Mouse (Mus musculus) 3T3-L1 (cell line): ENCODE data around the gene Sos1.
"Not testable (repeated sequence)": the region's sequence is repeated elsewhere in the genome, so short reads cannot be mapped to it uniquely, and the experiment has no call there.

Experiments
- DNase-seq: peaks from one replicate; pipeline ENCODE4 v3.0.0-alpha.2; 2015; ENCODE audit warnings: low read depth, low spot score

The Sos1 gene

DNA sequence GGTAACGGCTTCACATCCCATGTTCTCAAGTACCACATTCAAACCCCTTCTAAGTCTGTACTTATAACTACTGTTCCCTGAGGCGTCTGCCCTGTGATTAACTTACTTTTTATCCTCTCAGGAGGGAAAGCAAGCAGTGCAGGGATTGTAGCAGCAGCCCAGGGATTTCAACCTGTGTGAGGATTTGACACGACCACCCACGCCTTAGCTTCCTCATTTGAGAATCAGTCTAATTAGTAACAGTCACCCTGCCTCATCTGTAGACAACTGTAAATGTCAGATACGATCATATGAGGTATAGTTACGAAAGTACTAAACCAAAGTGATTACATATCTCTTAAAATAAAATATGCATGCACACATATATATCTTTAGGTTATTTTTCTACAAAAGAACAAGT, 15.9 kb upstream of the Sos1 start:
- DNase-seq = no peak

DNA sequence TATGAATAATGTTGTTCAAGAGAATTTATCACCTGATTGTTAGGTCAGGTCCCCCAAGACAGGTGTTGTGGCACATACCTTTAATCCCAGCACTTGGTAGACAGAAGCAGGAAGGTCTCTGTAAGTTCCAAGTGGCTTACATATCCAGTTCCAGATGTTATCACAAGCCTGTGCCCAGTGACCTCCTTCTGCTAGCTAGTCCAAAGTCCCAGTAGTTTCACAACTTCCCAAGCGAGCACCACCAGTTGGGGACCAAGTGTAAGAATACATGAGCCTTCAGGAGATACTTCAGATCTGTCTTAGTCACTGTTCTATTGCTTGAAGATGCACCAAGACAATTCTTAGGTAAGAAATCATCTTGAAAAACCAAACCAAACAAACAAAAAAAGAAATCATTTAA, 13.6 kb upstream of the Sos1 start:
- no peak for DNase-seq

DNA sequence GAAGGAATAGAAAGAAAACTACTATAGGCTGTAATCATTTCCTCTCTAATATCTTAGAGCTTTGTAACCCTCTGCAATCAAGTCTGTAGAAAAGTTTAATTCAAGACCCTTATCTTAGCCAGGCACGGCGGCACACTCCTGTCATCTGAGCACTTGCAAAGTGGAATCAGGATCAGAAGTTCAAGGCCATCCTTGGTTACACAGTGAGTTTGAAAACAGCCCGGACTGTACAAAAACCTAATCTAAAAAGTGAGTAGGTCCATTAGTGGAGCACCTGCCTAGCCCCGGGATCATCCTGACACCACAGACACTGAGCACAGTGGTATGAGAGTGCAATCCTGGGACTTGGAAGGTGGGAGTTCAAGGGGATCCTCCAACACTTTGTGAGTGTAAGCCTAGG, 12.6 kb upstream of the Sos1 start:
- DNase-seq = no peak

DNA sequence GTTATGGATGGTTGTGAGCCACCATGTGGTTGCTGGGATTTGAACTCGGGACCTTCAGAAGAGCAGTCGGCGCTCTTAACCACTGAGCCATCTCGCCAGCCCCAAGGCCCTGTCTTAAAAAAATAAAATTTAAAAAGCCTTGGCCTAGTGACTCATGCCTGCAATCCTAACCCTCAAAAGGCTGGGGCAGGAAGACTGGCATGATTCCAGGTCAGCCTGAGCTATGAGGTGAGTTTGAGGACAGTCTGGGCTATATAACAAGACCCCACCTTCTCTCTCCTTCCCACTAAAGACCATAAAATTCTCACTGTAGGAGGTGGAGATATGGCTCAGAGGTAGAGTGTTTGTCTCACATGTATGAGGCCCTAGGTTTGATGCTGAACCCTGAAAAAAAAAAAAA, 12.0 kb upstream of the Sos1 start:
- DNase-seq = peak; percentile 73

DNA sequence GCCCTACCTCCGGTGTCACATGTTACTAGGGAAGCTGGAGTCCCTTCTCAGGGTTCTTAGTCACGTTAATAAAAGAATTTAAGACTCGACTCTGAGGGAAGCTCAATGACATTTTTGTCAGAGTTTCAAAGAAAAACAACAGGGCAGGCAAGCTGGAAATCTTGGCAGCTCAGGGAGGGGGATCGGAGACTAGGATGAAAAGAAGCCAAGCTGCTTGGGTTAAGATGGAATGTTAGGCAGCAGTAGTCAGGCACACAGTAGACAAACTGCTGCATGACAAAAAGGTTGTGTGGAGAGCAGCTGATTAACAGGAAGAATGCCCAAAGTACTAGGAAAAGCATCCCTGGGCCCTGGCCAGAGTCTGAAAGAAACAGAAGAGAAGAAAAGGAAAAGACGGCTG, 9.9 kb upstream of the Sos1 start:
- peak; percentile 58 for DNase-seq

DNA sequence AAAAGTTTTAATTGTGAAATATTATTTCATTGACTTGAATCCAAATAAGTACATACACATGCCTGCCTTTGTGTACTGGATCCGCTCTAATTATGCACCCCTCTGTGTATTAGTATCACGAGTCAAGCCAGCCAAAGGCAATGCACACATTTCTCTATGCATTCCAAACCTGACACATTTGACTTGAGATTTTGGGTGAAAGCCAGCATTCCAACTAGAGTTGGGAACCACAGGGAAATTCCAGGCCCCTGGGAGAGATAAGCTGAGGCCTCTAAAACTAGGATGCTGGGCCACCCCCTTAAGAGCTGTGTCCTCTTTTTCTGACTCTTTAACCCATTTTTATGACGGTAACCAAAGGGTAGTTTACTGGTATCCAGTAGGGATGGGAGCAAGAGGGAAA, 8.7 kb upstream of the Sos1 start:
- DNase-seq = peak; percentile 79

DNA sequence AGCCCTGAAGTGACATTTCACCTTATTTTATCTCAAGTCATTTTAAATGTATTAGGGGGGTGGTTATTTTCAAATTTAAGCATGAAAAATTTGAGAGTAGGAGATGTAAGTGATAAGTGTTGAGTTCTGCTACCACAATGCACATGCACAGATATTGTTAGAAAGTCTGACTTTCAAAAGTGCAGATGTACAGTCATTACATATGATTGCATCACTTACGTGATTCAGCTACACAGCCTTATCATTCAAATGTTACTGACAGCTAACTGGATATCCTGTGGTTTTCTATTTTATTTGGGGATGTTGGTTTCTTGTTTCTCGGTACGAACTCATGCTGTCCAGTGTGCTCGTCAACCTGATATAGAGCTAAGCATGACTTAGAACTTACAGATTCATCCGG, 4.9 kb upstream of the Sos1 start:
- peak; percentile 59 for DNase-seq

DNA sequence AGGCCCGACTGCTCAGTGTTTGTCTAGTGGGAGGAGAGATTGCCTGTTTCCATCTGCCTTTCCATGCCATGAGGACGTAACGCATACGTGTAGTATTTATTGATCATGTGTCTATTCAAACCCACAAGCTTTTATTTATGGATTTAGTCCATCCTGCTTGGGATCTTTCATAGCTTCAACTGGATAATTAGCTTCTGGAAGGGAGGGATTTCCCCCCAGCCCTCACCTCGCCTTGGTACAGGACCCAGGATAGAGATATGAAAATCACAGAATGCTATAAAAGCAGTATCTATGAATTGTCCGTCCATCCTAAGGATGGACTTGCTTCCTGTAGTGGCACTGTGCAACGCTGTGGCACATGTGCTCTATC, 587 bp upstream of the Sos1 start:
- no peak for DNase-seq

DNA sequence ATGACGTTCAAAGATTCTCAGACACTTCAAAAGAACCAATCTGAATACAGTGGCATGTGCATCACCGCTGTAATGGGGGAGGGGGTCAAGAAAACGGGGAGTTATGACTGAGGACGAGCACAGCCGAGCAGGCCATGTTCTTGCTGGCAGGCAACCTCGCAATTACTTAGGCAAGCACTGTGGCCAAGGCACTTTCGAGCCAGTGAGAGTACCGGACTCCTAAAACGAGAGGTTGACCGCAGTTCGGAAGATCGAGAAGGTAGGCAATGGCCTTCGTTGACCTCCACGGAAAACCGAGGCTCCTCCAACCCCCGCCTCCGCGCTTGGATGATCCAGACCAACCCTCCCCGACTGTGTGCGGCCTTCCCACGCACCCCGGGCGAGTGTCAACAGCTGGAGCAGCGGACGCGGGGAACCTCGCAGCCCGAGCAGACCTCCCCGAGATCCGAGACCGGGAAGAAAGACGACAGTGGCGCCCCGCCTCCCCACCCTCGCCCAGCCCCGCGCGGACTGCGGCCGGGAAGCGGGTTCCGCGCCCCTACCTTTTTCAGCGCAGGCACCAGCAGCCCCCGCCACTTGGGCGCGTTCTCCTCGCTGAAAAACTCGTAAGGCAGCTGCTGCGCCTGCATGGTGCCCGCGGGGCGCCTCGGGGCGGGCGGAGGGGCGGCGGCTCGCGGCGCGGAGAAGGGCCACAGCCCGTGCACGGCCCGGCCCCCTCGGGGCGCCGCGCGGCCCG, 790 bp downstream of the Sos1 start:
- peak; percentile 63 for DNase-seq

DNA sequence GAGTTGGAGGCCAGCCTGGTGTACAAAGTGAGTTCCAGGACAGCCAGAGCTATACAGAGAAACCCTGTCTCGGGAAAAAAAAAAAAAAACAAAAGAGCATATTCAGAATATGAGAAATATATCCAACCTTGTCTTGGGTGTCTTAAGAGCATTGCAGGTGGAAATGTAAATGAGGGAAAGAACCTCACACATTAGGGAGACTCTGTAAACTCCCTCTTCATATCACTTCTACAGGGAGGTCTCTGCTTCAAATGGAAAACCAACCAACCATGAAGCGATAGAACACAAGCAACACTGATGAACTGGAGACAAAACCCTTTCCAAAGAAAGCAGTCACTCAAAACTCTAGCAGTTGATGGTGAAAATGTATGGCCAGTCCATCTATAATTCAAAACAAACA, 2.6 kb downstream of the Sos1 start:
- DNase-seq = no peak

DNA sequence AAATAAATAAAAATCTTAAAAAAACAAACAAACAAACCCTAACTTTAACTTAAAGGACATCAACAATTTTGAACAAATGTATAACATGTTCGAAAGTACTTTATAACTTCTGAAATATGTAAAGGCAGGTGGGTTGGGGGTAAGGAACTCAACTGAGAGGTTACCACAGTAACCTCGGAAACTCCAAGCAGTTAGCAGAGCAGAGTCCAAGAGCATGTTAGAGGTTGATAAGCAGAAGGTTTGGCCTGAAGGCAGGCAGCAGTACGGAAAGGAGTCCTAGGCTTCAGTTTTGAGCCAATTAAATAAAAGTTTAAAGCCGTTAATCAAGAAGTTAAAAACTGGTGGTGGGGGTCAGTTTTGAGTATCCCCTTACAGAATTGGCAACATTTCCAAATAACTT, 3.8 kb downstream of the Sos1 start:
- no peak for DNase-seq

DNA sequence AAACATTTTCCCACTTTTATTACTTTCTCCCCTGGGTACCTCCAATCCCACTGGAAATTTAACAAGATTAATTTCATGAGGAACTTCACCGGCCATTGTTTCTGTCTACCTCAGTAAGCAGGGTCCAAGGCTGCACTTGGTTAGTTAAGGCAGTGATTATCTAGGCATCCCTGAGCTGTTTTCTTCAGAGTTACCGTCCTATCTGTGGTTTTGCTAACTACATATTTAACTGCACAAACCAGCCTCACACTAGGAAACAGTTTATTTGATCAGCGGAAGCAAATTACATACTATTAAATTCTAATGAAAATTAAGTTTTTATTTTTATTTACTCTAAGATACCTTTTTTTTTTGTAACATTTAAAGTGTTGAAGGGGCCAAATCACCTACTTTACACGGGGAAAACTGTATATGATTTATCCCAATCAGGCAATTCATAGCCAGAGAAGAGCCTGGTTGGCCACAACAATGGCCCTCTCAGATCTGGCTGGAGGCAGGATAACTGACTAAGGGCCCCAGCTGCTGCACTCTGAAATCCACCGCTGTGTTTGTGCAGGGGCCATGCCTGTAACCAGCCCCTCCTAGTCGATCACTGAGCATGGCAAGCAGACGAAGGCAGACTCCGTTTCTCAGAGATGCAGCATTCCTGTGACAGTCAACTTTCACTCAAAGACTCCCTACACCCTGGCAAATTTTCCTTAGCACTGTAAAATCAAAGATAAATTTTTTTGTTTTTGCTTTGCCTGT, 9.0 kb downstream of the Sos1 start:
- no peak for DNase-seq

DNA sequence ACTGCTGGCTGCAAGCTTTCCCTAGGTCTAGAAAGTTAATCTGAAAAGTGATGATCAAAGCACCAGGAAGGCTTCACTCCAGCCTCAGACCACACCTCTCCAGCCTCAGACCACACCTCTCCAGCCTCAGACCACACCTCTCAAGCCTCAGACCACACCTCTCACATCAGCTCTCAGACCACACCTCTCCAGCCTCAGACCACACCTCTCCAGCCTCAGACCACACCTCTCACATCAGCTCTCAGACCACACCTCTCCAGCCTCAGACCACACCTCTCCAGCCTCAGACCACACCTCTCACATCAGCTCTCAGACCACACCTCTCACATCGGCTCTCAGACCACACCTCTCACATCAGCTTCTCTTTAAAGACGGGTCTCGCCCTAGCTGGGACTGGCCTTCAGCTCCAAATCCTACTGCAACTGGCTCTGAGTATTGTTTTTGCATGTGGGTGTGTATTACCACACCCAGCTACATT, 11.8 kb downstream of the Sos1 start:
- DNase-seq = not testable (repeated sequence)

DNA sequence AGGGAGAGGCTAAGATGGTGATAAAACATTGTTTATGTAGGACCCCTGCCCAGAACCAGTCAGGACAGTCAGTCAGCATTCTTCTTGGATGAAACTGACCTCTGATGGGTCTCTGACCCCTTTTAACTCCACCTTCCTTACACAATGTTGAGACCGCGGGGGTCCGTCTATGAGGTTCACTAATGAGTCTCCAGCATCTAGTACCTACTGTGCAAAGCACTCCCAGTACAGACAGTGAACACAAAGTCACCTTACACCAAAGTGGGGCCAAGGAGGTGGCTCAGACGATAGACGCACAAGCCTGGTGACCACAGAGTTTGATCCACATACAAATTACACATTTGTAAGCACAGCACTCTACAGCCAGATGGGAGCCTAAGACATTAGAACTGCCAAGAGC, 20.0 kb downstream of the Sos1 start:
- no peak for DNase-seq

DNA sequence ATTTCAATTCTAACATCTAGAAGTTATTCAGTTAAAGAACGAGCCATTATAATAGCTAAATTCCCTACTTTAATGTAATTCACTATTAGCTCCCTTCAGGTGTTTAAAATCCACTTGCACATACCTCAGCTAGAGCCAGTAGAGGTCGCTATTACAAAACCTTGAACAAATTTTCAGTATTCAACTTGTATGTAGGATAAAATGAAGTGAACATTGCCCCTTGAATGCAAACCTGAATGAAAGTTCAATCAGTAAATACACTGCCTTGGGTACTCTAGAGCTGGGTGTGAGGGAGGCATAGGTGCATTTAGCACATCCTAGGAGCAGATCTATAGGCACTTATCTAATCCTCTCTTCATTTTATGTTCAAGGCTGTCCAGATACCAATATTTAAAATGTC, 24.6 kb downstream of the Sos1 start:
- peak; percentile 70 for DNase-seq

DNA sequence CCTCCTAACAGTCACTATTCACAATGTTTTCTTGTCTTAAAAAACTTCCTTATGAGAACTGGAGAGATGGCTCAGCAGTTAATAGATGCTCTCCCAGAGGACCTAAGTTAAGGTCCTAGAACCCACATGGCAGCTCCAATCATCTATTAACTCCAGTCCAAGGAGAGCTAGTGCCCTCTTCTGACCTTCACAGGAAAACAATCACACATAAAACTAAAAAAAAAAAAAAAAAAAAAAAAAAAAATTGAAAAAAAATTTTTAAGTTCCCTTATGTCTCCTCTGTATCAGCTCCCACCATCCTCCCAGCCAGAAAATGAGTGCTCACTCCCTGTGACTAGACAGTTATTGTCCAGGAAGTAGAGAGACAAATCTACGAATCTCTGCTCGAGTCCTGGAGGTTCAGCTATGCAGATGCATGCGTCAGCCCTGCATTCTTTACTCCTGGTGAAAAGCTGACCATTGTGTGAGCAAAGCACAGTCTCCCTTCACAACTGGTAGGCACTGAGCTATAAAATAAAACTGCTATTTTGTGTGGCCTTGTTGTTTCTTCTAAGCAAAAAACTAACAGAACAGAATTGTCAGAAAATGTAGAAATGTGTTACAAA, 29.7 kb downstream of the Sos1 start:
- DNase-seq = no peak

DNA sequence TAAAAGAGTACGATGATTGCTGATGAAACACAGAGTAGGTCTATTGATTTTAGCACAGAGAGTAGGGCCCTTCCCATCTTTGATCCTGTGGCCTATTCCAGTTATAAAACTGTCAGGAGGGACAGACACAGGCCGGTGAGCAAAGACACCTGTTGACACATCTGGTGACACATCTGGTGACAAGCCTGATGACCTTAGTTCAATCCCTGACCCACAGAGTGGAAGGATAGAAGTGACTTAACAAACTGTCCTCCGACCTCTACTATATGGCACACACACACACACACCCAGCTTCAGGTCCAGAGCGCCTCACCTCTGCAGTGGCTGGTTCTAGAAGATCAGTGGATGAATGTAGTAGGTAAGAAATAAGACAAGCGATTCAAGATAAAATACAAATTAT, 33.8 kb downstream of the Sos1 start:
- DNase-seq = no peak

DNA sequence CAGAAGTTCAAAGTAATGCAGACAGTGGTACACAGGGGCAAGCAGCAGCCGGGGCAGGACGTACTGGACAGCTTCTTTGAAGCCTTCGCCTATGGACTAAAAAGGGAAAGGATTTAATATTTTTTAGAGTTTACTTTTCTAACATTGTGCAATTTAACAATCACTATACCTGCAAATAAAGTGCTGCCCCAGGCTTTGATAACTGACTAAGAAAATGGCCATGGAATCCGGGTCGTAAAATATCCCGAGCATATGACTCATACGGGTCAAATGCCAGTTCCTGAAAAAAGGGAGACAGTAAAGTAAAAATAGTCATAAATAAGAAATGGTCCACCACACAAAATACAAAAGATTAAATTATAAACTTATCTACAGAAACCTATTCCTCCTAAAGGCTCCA, 34.8 kb downstream of the Sos1 start:
- DNase-seq = peak; percentile 24

DNA sequence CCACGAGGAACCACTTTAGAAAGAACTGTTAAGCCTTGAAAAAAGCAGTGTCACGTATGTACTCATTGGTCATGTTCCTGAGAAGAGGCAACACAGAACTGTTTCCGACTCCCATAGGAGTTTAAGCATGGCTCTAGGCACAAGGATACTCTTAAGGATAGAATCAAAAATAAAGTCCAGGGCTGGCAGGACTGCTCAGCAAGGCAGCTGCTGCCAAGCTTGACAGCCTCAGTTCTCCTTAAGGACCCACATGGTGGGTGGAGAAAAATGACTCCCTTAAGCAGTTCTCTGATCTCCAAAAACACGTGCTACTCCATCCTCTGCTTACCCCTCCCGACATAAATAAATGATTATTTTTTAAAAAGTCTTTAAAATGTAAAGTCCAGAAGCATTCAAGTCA, 44.6 kb downstream of the Sos1 start:
- no peak for DNase-seq

DNA sequence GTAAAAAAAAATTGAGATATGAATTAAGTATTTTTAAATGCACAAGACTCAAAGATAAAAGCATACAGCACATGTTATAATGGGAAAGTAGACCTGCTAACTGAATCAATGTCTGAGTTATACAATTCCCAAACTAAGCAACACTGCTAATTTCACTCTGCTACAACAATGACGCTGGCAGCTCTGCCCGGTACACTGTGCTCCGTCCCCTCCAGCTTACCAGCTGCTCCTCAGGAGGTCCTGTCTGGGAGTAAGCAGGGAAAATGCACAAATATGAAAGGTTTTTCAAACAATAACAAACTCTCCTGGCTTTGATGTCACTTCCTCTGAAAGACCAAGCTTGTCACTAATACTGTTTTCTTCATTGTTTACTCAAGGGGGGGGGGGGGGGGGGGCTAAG, 45.8 kb downstream of the Sos1 start:
- no peak for DNase-seq

DNA sequence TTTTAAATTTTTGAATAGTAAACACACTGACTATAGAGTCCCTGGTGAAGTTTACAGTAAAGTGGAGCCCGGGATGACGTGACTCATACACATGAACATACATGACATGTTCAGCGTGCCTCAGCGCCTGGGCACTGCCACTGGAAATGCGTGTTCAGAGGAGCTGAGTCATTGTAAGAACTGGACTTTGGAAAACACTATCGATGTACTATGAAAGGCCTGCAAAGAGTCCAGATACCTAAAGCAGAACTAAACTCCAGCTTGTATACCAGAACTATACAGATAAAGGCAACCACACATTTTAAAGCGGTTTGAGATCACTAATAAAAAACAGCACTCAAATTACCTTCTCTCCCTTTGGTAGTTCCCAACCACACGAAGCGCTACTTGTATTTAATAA, 48.3 kb downstream of the Sos1 start:
- no peak for DNase-seq

DNA sequence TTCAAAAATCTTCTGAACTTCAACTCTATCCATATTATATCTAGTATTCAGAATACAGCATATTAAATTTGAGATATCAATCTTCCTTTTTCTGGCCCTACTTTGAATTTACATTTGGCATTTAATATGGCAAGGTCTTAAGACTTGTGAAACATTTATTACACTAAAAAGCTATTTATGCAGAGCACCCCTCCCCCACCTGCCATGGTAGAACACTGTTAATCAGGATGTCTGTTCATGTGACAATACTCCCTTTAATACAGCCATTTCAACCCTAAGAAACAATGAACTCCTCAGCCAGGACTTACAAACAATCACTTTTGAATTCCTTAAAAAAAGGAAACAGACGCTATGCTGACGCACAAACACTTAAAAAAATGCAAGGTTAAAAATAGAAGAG, 52.3 kb downstream of the Sos1 start:
- DNase-seq = no peak

DNA sequence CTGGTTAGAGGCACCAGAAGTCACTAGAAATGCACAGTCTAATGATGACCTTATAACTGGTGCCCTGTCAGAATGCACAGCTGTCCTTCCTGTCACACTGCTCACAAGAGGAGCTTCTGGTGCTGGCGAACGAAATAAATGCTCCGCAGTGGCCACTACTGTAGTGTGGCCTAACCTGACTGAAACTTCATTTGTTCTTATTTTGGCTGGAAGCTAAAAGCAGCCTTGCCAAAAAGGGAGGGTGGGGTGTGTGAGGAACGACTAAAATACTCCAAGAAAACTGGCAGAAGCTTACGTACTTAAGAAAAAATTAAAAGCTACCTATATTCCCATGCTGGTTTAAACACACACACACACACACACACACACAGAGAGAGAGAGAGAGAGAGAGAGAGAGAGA, 53.4 kb downstream of the Sos1 start:
- DNase-seq = no peak
